Mouse (Mus musculus) midbrain, embryonic 11.5 days (tissue): ENCODE measurements at regions not wholly inside any gene's neighbourhood (a gene's known extent, or its start where the extent isn't known, plus 50 kb on each side); places are given as distances from the start of the nearest gene placed in this dataset.

Experiments used
- ATAC-seq: fragments of 200-750 bp; cut with Nextera tagmentation; 2 replicates; pipeline ENCODE4 v1.8.0; 2017; ENCODE audit warnings: moderate TSS enrichment, moderate library complexity; ENCODE audit not compliant: low FRiP score
- DNase-seq: peaks from one replicate; pipeline ENCODE4 v3.0.0; 2015; ENCODE audit warnings: low spot score; ENCODE audit errors: missing footprints
- H3K27ac ChIP-seq: fragments of 300-500 bp; sonication (generic); 2 replicates; pipeline ENCODE4 v1.5.1; 2014; ENCODE audit warnings: low read depth, low read length
- H3K27me3 ChIP-seq: fragments of 300-500 bp; sonication (generic); 2 replicates; pipeline ENCODE4 v1.6.1; 2014; ENCODE audit warnings: mild to moderate bottlenecking, low read length, moderate library complexity, mixed read lengths; ENCODE audit not compliant: control insufficient read depth, insufficient read depth
- H3K36me3 ChIP-seq: fragments of 300-500 bp; sonication (generic); 2 replicates; pipeline ENCODE4 v1.6.1; 2014; ENCODE audit warnings: mild to moderate bottlenecking, low read length, moderate library complexity, mixed read lengths; ENCODE audit not compliant: control insufficient read depth, insufficient read depth
- H3K4me1 ChIP-seq: fragments of 300-500 bp; sonication (generic); 2 replicates; pipeline ENCODE4 v1.6.1; 2014; ENCODE audit warnings: low read length; ENCODE audit not compliant: control insufficient read depth, insufficient read depth
- H3K4me2 ChIP-seq: fragments of 300-500 bp; sonication (generic); 2 replicates; pipeline ENCODE4 v1.6.1; 2014; ENCODE audit warnings: mild to moderate bottlenecking, moderate library complexity
- H3K4me3 ChIP-seq: fragments of 300-500 bp; sonication (generic); 2 replicates; pipeline ENCODE4 v1.5.1; 2014; ENCODE audit warnings: low read depth, low read length
- H3K9ac ChIP-seq: fragments of 300-500 bp; sonication (generic); 2 replicates; pipeline ENCODE4 v1.6.1; 2014; ENCODE audit warnings: low read length
- H3K9me3 ChIP-seq: fragments of 300-500 bp; sonication (generic); 2 replicates; pipeline ENCODE4 v1.6.1; 2016; ENCODE audit warnings: low read length; ENCODE audit not compliant: control insufficient read depth
- WGBS: fragments of 180-500 bp; shearing (Covaris S2); extraction: QIAGEN DNeasy Blood & Tissue Kit; methylation state at CpG from one replicate; pipeline ENCODE4 v1.1.7; 2014; 5-methylcytosine and 5-hydroxymethylcytosine counted together

GRCm38 (mm10) chr11:27833736-27834135 is 505.9 kb downstream of the Gm6685 start:
- H3K27me3 ChIP-seq: no peaks in the 10 kb centered on the region
- H3K4me3 ChIP-seq: no peak overlapping the region
- no peak overlapping the region for H3K9ac ChIP-seq
- H3K27ac ChIP-seq: no peak overlapping the region
- H3K4me1 ChIP-seq: no peaks in the 10 kb centered on the region
- no peaks in the 10 kb centered on the region for H3K9me3 ChIP-seq
- no peak for DNase-seq
- H3K4me2 ChIP-seq: no peak overlapping the region
- WGBS: 88% methylated on average over 1 of the region's 1 CpGs
- no peaks in the 10 kb centered on the region for H3K36me3 ChIP-seq
- ATAC-seq: no peak

DNA sequence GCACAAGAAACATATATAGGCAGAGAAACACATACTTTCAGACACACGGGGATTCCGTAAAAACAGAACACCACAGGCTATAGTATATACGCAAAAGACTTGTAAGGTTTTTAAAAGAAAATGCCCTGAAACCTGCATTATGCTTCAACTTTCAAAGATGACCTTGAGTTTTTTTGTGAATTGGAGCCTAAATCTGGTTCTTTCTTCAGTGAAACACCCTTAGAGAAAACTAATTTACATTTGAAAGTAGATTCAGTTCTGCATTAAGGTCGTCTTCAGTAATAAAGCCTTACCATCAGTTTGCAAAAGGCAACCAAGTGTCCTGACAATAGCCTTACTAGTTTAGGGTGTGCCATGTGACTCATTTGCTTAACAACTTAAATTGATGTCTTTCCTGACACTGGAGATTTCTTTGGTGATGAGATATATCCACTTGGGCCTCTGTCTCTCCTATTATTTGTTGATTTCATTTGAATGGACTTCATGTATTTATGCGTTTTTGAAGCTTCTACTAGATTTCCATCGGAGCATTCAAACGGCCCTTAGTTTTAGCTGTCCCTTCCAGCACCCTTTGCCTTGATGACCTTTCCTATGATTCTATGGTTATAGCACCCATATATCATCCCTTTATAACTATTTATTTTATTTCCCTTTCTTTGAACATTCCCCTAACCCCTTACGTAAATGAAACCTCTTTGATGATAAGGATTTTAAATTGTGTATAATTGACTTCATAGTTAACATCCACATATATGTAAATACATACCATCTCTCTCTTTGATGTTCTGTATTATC is 539.6 kb downstream of the Gm6685 start:
- Histone ChIP-seq H3K9ac (no peak overlapping the region), H3K27me3 (no peaks in the 10 kb centered on the region), H3K4me1 (no peaks in the 10 kb centered on the region), H3K9me3 (no peaks in the 10 kb centered on the region), H3K36me3 (no peaks in the 10 kb centered on the region), H3K4me3 (no peak overlapping the region), H3K27ac (no peak overlapping the region), H3K4me2 (no peak overlapping the region)
- WGBS: 78% methylated on average over 8 of the region's 8 CpGs
- ATAC-seq (no peak), DNase-seq (no peak)

GRCm38 (mm10) chr11:27753913-27754218 is 585.8 kb downstream of the Gm6685 start:
- no peaks in the 10 kb centered on the region for H3K4me1 ChIP-seq
- no peaks in the 10 kb centered on the region for H3K27me3 ChIP-seq
- WGBS: 82% methylated on average over 9 of the region's 9 CpGs
- DNase-seq (no peak), ATAC-seq (peak; percentile 57; the same call in 1 of the 2 replicates)
- H3K9me3 ChIP-seq: no peaks in the 10 kb centered on the region
- no peak overlapping the region for H3K4me2 ChIP-seq
- H3K4me3 ChIP-seq: no peak overlapping the region
- H3K27ac ChIP-seq: no peak overlapping the region
- H3K36me3 ChIP-seq: no peaks in the 10 kb centered on the region
- H3K9ac ChIP-seq: no peak overlapping the region

GRCm38 (mm10) chr11:27753212-27753912 is 586.3 kb downstream of the Gm6685 start:
- H3K4me2 ChIP-seq: no peak overlapping the region
- peak; percentile 88 for ATAC-seq
- no peaks in the 10 kb centered on the region for H3K9me3 ChIP-seq
- DNase-seq: peak; percentile 90
- H3K9ac ChIP-seq: no peak overlapping the region
- H3K27ac ChIP-seq: no peak overlapping the region
- H3K4me1 ChIP-seq: no peaks in the 10 kb centered on the region
- WGBS: 49% methylated on average over 11 of the region's 11 CpGs
- H3K36me3 ChIP-seq: no peaks in the 10 kb centered on the region
- H3K4me3 ChIP-seq: no peak overlapping the region
- no peaks in the 10 kb centered on the region for H3K27me3 ChIP-seq

DNA sequence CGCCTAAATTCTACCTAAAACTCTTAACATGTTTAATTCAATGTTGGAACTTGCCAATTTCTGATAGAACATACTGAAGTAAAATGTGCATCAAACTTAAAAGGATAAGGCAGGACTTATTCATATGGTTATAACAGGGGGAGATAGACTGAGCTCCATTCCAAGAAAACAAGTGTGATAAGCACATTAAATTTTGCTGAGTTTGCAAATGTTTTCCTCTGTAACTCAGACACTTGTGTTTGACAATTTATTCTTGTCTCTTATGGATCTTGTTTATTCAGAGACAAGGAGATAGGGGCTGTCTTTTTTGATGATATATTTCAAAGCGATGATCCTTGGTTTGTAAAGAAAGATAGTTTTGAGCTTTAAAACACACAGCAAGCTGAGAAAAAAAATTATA is 613.6 kb downstream of the Gm6685 start:
- no peak overlapping the region for H3K4me2 ChIP-seq
- H3K36me3 ChIP-seq: no peaks in the 10 kb centered on the region
- no peak overlapping the region for H3K9ac ChIP-seq
- no peaks in the 10 kb centered on the region for H3K9me3 ChIP-seq
- ATAC-seq (no peak), DNase-seq (no peak)
- no peaks in the 10 kb centered on the region for H3K27me3 ChIP-seq
- no peak overlapping the region for H3K27ac ChIP-seq
- H3K4me1 ChIP-seq: no peaks in the 10 kb centered on the region
- 91% methylated on average over 2 of the region's 2 CpGs for WGBS
- H3K4me3 ChIP-seq: no peak overlapping the region

DNA sequence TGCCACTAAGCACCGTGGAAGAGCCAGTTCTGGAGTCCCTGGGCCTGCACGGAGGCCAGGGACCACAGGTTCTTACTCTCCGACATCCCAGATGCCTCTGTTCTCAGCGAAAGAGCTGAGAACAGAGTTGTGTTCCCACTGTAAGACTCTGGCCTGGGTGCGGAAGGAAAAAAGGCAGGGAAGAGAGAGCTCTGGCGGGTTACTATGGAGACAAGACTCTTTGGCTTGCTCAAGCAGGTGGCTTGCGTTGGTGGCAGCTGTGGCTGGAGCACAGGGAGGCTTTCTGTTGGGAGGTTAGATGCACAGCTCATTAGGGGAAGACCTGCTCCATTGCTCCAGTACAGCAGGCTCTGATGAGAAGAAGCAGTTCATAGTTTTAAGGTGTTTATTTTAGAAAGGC is 618.3 kb downstream of the Gm6685 start:
- Histone ChIP-seq H3K4me1 (no peaks in the 10 kb centered on the region), H3K4me3 (no peak overlapping the region), H3K9me3 (no peaks in the 10 kb centered on the region), H3K4me2 (no peak overlapping the region), H3K9ac (no peak overlapping the region), H3K27ac (no peak overlapping the region), H3K36me3 (no peaks in the 10 kb centered on the region), H3K27me3 (no peaks in the 10 kb centered on the region)
- WGBS: 72% methylated on average over 7 of the region's 7 CpGs
- DNase-seq: no peak
- no peak for ATAC-seq

DNA sequence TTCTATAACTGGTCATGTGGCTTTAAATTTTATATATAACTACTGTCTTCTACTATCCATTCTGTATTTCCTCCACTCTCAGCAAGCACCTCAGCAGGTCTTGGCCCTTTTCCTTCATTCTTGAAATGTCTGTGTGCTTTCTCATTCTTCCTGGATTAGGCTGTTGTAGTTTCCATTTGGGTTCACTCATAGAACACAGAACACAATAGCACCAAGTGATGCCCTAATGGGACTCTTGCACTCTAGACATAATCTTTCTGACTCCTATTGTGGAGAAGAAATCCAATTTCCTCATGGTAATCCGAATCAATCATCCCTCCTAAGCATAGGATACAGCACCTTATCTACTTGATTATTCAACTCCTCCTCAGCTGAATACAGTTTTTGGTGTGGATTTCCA is 667.2 kb downstream of the Gm6685 start:
- H3K9ac ChIP-seq: no peak overlapping the region
- no peaks in the 10 kb centered on the region for H3K27me3 ChIP-seq
- DNase-seq: peak; percentile 67
- H3K4me3 ChIP-seq: no peak overlapping the region
- WGBS: 42% methylated on average over 1 of the region's 1 CpGs
- H3K36me3 ChIP-seq: no peaks in the 10 kb centered on the region
- no peaks in the 10 kb centered on the region for H3K4me1 ChIP-seq
- ATAC-seq: no peak
- no peak overlapping the region for H3K27ac ChIP-seq
- H3K9me3 ChIP-seq: no peaks in the 10 kb centered on the region
- H3K4me2 ChIP-seq: no peak overlapping the region
